Mouse (Mus musculus): ENCODE results near the gene Plcl1.

Gene Plcl1

DNA sequence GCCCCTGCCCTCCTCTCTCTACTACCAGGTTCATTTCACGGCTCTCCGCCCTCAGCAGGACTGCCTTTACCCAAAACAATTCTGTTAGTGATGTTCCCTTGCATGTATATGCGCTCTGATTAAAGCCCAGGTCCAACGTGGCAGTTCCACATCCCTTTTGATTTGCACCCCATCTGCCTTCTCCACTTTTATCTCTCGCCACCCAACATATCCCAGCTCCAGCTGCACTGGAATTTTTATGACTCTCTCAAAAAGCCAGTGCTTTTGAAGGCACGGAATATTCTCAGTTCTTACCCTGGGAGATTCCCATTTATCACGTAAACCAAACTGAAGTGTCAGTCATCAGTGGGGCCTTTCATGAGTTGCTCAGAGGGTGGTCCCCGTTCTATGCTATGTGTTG is 200.7 kb downstream of the Plcl1 start:
- peak in 1 of 2 experiments; percentile 29 for DNase-seq (ENCODE audit: low spot score in 2 of 2)

DNA sequence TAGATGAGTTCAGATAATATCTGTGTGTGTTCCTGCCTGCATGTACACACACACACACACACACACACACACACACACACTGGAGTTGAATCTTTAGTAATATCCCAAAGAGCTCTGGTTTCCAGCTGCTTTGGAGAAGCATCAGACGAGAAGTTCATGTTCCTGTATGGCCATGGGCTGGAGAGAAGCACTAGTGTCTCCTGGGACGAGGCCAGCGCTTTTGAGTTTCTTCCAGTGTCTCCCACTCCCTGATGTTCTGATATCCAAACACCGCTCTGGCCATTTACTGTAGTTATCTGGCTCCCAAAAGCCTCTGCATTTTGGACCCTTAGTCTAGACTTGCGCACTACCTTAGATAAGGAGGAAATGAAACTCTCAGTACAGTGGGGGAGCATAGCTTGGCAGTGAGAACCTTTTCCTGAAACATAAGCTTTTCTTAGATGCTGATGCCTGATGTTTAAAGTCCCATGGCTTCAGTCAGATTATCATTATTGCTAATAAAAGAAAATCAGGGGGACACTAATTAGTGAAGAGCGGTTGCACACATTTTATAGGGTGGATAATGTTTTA is 207.1 kb downstream of the Plcl1 start:
- DNase-seq (ENCODE audit: low spot score in 2 of 2) = no peak

DNA sequence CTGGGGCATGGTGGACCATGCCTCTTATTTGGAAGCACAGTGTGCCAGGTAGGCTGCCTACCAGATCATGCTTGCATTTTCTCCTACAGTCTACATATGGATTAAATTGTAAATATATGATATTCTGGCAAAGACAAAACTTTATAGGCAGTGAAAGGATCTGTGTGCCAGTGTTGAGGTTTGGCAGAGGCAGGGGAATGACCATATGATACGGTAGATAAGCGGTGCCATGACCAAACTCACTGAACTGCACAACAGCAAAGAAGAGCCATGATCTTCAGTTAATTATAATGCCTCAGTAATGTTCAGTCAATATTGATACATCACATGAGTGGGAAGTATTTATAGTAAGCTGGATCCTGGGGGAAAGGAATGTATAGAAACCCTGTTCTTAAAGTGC is 212.1 kb downstream of the Plcl1 start:
- no peak for DNase-seq (ENCODE audit: low spot score in 2 of 2)

DNA sequence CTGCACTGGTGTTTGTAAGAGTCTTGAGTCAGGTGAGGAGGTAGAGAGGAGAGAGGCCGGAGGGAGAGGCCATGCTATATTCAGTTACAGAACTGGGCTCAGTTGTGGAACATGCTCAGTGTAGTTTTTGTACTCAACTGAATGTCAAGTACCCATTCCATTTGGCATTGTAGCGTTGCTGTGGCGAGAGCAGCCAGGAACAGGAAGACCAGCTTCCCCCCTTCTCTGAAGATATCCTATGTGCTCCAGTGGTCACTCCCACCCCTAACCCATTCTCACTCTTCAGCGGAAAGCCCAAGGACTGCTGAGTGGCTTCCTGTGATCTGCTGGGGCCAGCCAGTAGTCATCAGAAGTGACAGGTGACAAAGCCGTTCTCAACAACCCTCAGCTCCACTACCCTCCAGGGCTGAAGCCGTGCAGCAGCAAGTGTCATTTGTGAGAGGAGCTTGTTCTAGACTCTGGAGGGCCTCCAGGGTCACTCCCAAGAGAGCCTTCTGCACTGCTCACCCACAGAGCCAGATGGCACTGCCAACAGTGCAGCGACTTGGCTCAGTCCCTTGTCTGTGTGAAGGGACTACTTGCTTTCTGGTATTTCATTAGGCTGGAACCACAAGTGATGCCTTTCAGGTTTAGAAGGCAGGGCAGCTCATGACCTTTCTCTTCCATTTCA is 213.0 kb downstream of the Plcl1 start:
- DNase-seq (ENCODE audit: low spot score in 2 of 2) = no peak

DNA sequence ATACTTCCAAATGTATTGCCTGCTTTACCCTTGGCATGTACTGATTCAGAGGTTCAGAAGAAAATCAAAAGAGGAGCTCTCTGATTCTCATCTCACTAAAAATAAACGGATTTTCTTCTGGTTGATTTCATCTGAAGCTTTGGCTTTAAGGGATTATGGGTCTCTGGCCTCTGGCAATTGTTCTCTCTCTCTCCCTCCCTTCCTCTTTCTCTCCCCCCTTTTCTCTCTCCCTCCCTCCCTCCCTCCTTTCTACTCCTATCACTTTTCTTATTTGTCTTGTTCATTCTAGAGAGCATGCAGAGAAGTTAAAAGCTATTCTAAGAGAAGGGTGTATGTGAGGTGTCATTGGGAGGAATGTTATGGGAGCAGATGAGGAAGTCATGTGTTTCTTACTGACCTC is 225.8 kb downstream of the Plcl1 start:
- DNase-seq (ENCODE audit: low spot score in 2 of 2) = no peak

DNA sequence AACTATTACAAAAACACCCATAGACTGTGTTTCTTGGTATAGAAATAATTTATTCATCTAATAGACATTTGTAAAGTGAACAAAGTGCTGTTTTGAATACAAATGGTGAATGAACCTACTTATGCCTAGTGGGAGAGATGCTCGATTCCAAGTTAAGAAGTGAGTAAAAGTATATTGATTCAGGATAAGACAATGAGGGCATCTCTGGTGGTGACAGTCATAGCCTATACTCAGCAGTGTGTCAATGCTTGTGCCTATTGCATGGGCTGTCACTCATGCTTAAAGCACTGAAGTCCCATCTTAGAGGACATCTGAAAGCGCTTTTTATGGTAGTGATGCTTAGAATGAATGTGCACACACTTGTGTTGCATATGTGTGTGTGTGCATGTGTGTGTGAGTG is 226.3 kb downstream of the Plcl1 start:
- no peak for DNase-seq (ENCODE audit: low spot score in 2 of 2)

DNA sequence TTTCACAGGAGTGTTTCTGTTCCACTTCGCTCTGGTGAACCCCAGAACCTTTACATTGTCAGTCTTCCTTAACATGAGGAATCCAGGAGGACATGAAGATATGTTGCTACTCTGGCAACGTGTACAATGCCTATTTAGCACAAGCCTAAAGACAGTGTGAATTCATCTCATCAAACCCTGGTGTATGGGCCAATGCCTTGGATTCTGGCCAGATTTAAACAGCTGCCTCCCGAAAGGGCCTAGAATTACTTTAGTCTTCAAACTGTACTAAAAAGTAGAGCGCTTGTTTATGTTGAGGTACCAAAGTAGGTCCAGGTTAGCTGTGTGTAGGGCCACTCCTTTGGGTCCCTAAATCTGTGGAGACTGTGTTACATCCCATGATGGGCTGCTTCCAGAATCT is 227.6 kb downstream of the Plcl1 start:
- DNase-seq (ENCODE audit: low spot score in 2 of 2) = no peak

DNA sequence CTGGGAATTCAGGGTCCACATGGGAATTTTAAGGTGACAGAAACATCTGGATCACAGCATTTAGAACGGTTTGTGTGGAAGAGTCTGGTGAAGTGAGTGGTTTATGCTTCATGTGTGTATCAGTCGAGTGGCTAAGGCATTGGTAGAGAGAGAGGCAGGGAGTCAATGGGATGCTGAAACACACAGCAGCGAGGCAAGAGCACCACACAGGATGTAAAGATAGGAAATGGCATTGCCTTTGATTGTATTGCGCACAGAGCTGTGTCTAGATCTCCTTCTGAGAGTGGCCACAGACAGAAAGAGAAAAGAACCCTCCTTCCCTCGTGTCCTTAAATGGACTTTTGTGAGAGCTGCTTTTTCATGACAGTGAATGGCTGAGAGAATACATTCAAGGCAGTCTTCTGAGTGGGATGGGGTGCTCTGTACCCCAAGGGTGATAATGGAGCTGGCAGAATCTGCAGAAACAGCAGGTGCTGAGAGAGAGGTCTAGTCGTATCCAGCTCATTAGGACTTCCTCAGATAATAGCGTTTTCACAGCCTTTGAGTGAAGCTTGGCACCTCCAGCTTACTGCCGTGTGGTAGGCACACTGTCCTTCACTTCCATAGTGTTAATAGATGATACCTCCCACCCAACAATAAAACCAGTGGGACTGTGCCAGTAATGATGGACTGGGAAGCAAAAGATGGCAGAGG is 253.9 kb downstream of the Plcl1 start:
- no peak for DNase-seq (ENCODE audit: low spot score in 2 of 2)

DNA sequence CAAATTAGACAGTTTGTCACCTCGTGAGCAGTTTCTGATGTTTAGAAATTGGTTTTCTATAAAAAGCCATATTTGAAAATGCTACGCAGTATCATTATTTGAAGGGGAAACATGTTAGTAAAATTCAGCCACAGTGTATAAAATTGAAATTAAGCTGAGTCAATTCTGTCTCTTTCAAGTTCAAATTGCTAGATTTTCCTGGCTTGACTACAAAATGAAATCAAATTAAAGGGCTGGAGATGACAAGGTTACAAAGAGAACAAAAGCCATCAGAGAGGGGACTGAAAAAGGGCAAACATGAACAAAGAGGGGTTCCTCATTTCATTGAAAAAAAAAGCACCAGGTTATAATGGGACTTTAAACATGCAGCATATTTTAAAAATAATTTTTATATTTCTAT is 255.7 kb downstream of the Plcl1 start:
- DNase-seq (ENCODE audit: low spot score in 2 of 2) = no peak

DNA sequence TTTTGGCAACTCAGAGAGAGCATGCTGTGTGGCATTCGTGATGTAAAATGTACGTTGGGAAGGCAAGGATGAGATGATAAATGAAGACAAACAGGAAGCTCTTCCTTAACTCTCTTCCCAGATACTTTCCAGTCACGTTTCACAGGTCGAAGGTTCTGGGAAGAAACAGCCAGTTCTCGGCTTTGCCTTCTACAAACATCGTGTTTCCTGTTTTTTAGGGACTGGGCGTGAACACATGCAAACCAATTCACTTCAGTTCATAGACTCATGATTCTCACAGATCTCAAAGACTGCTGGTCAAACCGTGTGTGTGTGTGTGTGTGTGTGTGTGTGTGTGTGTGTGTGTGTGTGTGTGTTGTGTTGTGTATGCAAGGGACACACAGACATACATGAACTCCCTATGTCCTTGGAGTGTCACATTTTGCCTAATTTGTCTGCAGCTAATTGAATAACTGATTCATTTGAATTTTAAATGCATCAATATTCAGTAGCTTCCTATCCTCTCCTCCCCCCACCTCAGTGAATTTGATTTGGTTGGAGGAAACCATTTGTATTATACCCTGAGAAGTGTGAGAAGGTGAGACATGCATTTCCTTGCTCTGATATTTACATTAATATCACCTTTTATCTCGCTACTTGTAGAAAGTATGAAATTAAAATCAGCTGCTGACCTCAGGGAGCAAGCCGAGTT is 259.6 kb downstream of the Plcl1 start:
- DNase-seq (ENCODE audit: low spot score in 2 of 2) = no peak

DNA sequence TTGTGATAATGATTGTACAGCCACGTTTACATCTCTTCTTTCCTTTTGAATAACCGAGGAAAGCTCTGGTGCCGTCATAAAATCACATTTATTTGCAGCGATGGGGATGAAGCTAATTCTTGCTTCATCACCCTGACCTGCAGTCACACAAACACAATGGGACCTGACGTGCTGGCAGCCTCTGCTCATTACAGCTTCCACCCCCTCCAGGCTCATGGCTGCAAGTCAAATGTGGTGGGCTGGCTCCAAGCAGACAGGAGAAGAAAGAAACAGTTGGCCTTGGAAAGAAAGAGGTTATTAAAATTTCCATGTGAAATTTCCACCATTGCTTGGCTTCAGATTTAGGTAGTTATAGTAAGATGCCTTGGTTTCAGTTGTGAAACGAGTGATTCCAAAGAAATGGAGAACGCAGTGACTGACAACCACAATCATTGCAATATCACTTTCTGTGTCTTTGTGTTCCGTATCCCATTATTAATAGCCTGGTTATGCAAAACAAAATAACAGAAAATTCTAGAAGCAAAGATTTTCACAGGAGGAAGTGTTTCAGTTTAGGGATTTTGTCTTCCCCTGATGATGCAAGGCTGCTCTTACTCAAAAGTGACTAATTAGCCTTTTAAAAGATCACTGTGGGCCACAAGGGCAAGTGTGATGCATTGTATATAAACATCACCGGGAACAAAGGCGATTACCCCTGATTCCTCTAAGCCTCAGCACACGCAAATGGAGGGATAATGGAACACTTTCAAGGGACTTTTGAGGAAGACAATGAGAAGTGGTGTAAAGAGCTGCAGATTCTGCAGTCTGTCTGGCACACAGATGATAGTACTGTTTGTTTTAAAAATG is 260.3 kb downstream of the Plcl1 start:
- peak; percentile 47 to 49 for DNase-seq (ENCODE audit: low spot score in 2 of 2)

DNA sequence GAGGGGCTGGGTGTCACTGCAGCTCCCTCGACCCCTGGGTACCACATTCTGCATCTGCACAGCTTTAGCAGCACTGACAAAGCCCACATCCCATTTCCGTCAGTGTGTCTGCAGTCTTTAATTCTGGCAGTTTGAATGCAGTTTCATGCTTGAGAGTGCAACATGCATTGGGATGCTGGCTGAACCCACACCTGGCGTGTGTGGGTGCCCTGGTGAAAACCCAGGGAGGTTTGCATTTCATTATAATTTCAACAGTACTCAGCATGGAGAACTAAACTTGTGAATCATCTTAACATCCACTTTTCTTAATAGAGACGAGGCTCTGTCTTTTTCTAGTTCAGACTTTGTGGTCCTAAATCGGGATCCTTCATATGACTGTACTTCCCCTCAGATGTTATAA is 261.1 kb downstream of the Plcl1 start:
- DNase-seq (ENCODE audit: low spot score in 2 of 2) = peak; percentile 23 to 30

DNA sequence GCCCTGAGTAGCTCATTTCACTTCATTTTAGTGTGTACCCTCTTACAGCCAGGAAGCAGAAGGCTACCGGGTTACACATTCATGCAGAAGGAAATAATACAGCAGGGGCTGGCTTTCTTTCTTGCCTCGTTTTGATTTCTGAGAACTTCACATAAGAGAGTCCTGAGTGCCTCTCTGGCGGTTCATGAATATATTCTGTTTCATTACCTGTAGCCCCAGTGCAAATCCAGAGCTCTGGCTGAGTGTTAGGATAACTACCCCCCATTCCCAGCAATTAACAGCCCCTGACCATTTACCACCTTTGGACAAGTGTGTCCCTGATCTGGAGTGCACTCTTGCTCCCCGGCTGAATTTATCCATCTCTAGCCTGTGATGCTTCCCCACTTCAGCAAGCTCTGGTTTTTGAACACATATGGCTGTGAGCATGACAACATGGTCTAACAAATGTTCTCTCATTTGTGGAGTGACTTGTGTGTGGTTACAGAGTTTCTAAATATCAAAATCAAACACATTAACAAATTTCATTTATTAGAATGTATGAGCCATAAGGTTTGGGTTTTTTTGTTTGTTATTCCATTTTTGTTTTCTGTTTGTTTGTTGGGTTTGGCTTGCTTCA is 263.0 kb downstream of the Plcl1 start:
- DNase-seq (ENCODE audit: low spot score in 2 of 2) = no peak

DNA sequence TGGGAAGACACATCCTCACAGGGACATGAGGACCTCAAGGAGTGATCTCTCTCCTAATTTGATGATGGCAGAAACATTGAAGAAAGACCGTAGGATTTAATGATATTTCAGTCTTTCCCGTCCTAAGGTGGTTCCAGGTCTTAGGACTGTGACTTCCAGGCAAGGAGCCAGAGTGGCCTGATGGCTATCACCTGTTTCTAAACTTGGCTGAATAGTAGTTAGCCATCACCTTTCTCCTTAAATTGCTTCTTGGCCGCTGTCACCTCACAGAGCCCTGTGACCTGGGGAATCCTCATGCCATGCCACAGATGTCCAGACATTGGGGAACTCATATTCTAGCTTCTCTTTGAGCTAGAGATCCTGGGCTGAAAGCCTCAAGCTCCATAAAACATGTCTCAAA is 277.0 kb downstream of the Plcl1 start:
- no peak for DNase-seq (ENCODE audit: low spot score in 2 of 2)

DNA sequence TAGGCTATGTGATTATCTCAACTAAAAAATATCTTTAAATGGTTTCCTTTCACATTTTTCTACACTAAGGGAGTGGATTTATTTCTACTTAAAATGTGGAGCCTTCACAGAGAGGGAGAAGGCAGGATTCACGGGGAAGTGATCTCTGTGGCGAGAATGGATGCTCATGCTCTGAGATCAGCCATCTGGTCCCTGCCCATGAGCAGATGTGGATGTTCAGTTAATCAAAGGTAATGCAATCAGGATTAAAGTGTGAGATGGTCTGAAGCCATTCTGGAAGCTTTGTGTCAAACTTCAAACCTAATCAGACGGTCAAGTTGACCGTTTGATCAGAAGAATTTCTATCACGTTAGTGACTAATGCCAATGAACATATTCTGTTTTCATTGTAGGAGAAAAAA is 280.5 kb downstream of the Plcl1 start:
- no peak for DNase-seq (ENCODE audit: low spot score in 2 of 2)

DNA sequence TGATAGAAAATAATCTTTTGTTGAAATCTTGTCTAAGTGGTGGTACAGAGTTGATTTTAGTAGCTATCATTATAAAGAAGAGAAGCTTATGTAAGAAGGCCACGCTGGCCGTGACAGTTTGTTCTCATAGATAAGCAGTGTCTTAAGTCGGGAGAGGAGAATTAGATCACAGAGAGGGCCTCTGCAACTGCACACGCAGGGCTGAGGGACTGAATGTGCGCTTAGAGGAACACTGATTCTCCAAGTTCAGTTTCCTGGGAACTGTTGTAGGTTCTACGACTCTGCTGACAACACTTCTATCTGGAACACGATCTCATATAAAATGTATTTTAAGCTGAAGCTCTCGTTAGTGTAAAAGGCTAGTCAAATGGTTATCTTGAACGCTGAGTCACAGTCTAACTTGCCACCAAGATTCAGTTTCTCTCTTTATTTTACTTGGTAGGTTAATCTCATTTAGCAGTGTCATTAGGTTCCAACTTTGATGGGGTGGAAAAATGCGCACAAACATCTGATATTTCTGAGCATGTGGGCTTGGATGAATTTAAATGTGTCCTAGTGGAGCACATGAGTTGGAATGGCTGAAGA is 288.0 kb downstream of the Plcl1 start:
- peak; percentile 6 to 19 for DNase-seq (ENCODE audit: low spot score in 2 of 2)

DNA sequence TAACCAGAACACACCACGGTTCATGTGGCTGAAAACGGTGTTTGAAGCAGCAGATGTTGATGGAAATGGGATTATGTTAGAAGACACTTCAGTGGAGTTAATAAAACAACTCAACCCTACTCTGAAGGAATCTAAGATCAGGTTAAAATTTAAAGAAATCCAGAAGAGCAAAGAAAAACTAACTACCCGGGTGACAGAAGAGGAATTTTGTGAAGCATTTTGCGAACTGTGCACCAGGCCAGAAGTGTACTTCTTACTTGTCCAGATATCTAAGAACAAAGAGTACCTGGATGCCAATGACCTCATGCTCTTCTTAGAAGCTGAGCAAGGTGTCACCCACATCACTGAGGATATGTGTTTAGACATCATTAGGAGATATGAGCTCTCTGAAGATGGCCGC is 290.5 kb downstream of the Plcl1 start:
- no peak for DNase-seq (ENCODE audit: low spot score in 2 of 2)

DNA sequence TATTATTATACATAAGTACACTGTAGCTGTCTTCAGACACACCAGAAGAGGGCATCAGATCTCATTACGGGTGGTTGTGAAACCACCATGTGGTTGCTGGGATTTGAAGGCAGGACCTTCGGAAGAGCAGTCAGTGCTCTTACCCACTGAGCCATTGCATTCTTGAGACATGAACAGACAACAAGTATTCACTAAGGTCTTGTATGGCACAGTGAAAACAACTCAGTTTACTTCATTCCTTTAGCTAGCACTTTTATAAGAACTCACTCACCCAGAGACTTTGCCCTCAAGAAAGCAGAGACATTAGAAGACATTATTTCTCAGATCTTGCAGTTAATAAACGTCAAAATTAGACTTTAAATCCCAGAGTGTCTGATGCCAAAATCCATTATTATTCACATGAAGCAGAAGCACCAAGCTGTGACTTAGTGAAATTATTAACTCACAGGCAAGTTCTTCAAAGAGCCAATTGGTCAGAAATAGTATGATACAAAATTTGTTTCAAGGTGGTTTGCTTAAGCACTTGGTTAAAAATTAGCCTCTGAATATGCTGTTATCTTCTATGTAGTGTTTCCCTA is 293.8 kb downstream of the Plcl1 start:
- DNase-seq (ENCODE audit: low spot score in 2 of 2) = no peak

DNA sequence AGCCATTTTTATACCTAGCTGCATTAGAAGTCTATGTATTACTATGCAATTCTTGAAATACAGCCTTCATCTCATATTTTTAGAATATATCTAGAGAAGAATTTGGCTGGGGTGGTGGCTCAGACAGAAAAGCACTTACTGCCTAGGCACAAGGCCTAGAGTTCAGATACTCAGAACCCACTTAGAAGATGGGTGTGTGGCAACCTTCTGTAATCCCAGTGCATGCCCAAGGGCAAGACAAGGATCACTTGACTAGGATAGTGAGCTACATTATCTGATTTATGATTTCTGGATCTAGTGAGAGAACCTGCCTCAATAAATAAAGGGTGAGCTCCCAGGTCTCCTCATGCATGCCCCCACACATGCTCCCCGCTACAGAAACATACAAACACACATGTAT is 294.3 kb downstream of the Plcl1 start:
- no peak for DNase-seq (ENCODE audit: low spot score in 2 of 2)

DNA sequence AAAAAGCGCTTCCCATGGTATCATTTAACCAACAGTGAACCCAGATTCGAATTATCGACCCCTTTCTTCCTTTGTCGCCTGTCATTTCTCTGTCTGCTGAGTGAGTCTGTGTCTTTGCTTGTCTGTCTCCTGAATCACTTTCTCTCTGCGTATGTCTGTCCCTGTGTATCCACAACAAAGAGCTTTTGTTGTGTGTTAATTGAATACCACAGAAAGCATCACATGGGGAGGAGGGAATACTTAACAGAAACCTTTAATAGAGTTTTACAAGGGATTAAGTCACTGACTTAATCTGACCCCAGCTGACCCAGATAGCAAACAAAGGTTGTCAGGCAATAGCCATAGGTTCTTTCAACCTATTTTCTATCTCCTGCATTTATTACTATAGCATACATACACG is 295.0 kb downstream of the Plcl1 start:
- DNase-seq (ENCODE audit: low spot score in 2 of 2) = no peak

DNA sequence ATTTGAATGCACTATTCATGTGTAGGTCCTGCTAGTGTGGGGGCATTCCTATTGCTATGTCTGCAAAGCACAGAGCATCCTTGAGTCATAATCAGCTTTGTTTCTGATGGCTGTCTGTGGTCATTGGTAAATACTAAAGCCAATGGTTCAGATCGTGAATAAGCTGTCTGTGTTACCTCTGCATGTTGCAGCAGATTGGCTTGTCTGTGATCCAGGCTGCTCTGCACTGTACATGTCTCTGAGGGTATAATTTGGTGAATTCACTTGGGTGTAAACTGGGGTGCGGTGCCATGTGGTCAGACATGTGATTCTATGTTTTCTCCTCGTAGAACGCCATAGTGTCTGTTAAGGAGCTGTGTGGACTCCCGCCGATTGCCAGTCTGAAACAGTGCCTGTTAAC is 295.9 kb downstream of the Plcl1 start:
- no peak for DNase-seq (ENCODE audit: low spot score in 2 of 2)
